In genomic region chr13:108151782-108152181, GRCm38 (mm10) we compare ENCODE assay signal across 8 mouse cellular contexts. TPM values are rescaled to one million over a fixed set of nuclear protein-coding genes. Genes with fewer than 3 reads are reported as not detected.
DNase-seq lines count a peak whose midpoint lies in the region; ATAC-seq and TF ChIP-seq lines count a peak whose summit lies in the region.

No protein-coding gene starts in this region.

- DNase-seq in hindbrain, postnatal 0 days (ENCODE audit: low spot score), result peak; percentile 62
- DNase-seq in A20 (ENCODE audit: low read depth, low spot score), result peak; percentile 51
- no peak for DNase-seq in G1E (ENCODE audit: low spot score)
- peak; percentile 21 for DNase-seq in forelimb bud, embryonic 11.5 days (ENCODE audit: low read depth, low spot score)
- no peak for DNase-seq in right cerebral cortex, adult 2 months (ENCODE audit: low spot score in 2 of 2)
- DNase-seq in adrenal gland, postnatal 10 days, result no peak
- DNase-seq in spleen, postnatal 4 days (ENCODE audit: low spot score in 2 of 2), result no peak

- H3K9me3 ChIP-seq in hindbrain, postnatal 0 days (ENCODE audit: low read length), result no peaks in the 10 kb centered on the region
- no peaks in the 10 kb centered on the region for H3K9me3 ChIP-seq in hindbrain, embryonic 12.5 days (replicated peaks)
- no peaks in the 10 kb centered on the region for H3K9me3 ChIP-seq in G1E (replicated peaks)

- H3K9ac ChIP-seq in hindbrain, postnatal 0 days (replicated peaks; ENCODE audit: low read length), result no peak overlapping the region
- H3K9ac ChIP-seq in hindbrain, embryonic 12.5 days, result no peak overlapping the region

- H3K4me1 ChIP-seq in hindbrain, postnatal 0 days (ENCODE audit: insufficient read depth, low read length), result no peaks in the 10 kb centered on the region
- 0 out of 2 replicates have a peak, but pooled peaks cover 2% of the 10 kb centered on the region for H3K4me1 ChIP-seq in hindbrain, embryonic 12.5 days
- H3K4me1 ChIP-seq in G1E (ENCODE audit: insufficient read depth, low read depth, low read length), result no peaks in the 10 kb centered on the region

- no peak for ATAC-seq in hindbrain, postnatal 0 days
- ATAC-seq in hindbrain, embryonic 12.5 days (ENCODE audit: low FRiP score), result no peak
- peak; percentile 28; the same call in 1 of the 2 replicates for ATAC-seq in G1E (ENCODE audit: extremely low read depth, insufficient number of reproducible peaks, low FRiP score, poor library complexity, severe bottlenecking)

- no peaks in the 10 kb centered on the region for H3K27me3 ChIP-seq in hindbrain, postnatal 0 days (ENCODE audit: insufficient read depth, low read length)
- H3K27me3 ChIP-seq in hindbrain, embryonic 12.5 days, result no peaks in the 10 kb centered on the region
- no peaks in the 10 kb centered on the region for H3K27me3 ChIP-seq in G1E (ENCODE audit: insufficient read depth, low read length)

- peak; percentile 85 for TF ChIP-seq CTCF in hindbrain, postnatal 0 days (IDR thresholded peaks at IDR 0.05; ENCODE audit: low read depth)
- TF ChIP-seq CTCF in G1E (IDR thresholded peaks at IDR 0.05; ENCODE audit: low read depth, low read length), result peak; percentile 76

- H3K36me3 ChIP-seq in hindbrain, postnatal 0 days (ENCODE audit: insufficient read depth, low read length), result no peaks in the 10 kb centered on the region
- no peaks in the 10 kb centered on the region for H3K36me3 ChIP-seq in hindbrain, embryonic 12.5 days
- peaks cover 15% of the 10 kb centered on the region for H3K36me3 ChIP-seq in G1E (replicated peaks)

- no peak overlapping the region for H3K4me2 ChIP-seq in hindbrain, postnatal 0 days (ENCODE audit: low read depth, low read length)
- no peak overlapping the region for H3K4me2 ChIP-seq in hindbrain, embryonic 12.5 days (replicated peaks)

- H3K4me3 ChIP-seq in hindbrain, postnatal 0 days (ENCODE audit: low read length), result no peak overlapping the region
- H3K4me3 ChIP-seq in hindbrain, embryonic 12.5 days, result no peak overlapping the region
- no peak overlapping the region for H3K4me3 ChIP-seq in G1E (ENCODE audit: low read depth, low read length)

- no peak overlapping the region for H3K27ac ChIP-seq in hindbrain, postnatal 0 days
- H3K27ac ChIP-seq in hindbrain, embryonic 12.5 days, result no peak overlapping the region

RNA-seq across cellular contexts. Expression of gene Ndufaf2, which starts 6.6 kb away (rescaled TPM):
- total RNA-seq in hindbrain, postnatal 0 days (2014; rRNA removed), result 8.2 and 15.2 TPM in 2 replicates
- polyA plus RNA-seq in hindbrain, postnatal 0 days (2015; fragmentation: Nextera tagmentation; extraction: Ambion mirVana), result 74.9 and 81.4 TPM in 2 replicates
- polyA plus RNA-seq in hindbrain, embryonic 12.5 days (2016; fragmentation: Nextera tagmentation; extraction: Ambion mirVana), result 69.3 and 75.7 TPM in 2 replicates
- 13.7 and 21.1 TPM in 2 replicates for total RNA-seq in G1E (2014; fragmentation: Nextera tagmentation)
- total RNA-seq in G1E (2017), result 23.2 and 23.6 TPM in 2 replicates
- polyA plus RNA-seq in G1E (2012), result 51.4 and 55.8 TPM in 2 replicates
- 10 to 100 TPM; 30.4 to 37.3 TPM for total RNA-seq in adrenal gland, postnatal 10 days (2021)

RNA-seq across cellular contexts. Expression of gene Ercc8, which starts 6.7 kb away (rescaled TPM):
- 28.1 and 32.9 TPM in 2 replicates for total RNA-seq in hindbrain, postnatal 0 days (2014; rRNA removed)
- polyA plus RNA-seq in hindbrain, postnatal 0 days (2015; fragmentation: Nextera tagmentation; extraction: Ambion mirVana), result 26.1 and 28.3 TPM in 2 replicates
- polyA plus RNA-seq in hindbrain, embryonic 12.5 days (2016; fragmentation: Nextera tagmentation; extraction: Ambion mirVana), result 21.0 and 21.5 TPM in 2 replicates
- 10.1 and 12.0 TPM in 2 replicates for total RNA-seq in G1E (2014; fragmentation: Nextera tagmentation)
- total RNA-seq in G1E (2017), result 11.7 and 13.8 TPM in 2 replicates
- polyA plus RNA-seq in G1E (2012), result 2.5 and 4.1 TPM in 2 replicates
- total RNA-seq in adrenal gland, postnatal 10 days (2021), result 10 to 100 TPM; 11.5 to 13.3 TPM

Comparison
In these comparisons a context has a peak if more than half of its experiments do, and no peak if none do; other contexts are left out.
1. DNase-seq: peak in hindbrain, postnatal 0 days (single experiment), A20 (single experiment) and forelimb bud, embryonic 11.5 days (single experiment); none in G1E (single experiment), right cerebral cortex, adult 2 months (0 of 2), adrenal gland, postnatal 10 days (single experiment) and spleen, postnatal 4 days (0 of 2).